Mouse (Mus musculus) bone marrow, adult 2 months (tissue): Measurements from ENCODE around the gene Ercc2. TPM values are rescaled to one million over a fixed set of nuclear protein-coding genes. Genes with fewer than 3 reads are reported as not detected.

ENCODE experiments used
- H3K27ac ChIP-seq: fragments of 200-500 bp; 2 replicates; pipeline ENCODE4 v1.5.1; 2012; ENCODE audit warnings: low read depth, mild to moderate bottlenecking, control low read depth, inconsistent platforms, low read length; ENCODE audit not compliant: control insufficient read depth, poor library complexity, insufficient read depth
- H3K4me1 ChIP-seq: fragments of 200-500 bp; 2 replicates; pipeline ENCODE4 v1.6.1; 2011; ENCODE audit warnings: low read length; ENCODE audit not compliant: control insufficient read depth, insufficient read depth
- H3K4me3 ChIP-seq: fragments of 200-500 bp; replicated peaks from 2 replicates; pipeline ENCODE3; 2011; ENCODE audit warnings: mild to moderate bottlenecking, low read depth, low read length, control low read depth; ENCODE audit not compliant: control insufficient read depth
- CTCF ChIP-seq: fragments of 200-500 bp; IDR thresholded peaks from 2 replicates; pipeline ENCODE4 v1.5.1; 2011; ENCODE audit warnings: low read length, control low read depth; ENCODE audit not compliant: control insufficient read depth, insufficient read depth
- POLR2A ChIP-seq: fragments of 200-500 bp; IDR thresholded peaks from 2 replicates; pipeline ENCODE4 v1.6.1; 2011; ENCODE audit warnings: low read depth, mild to moderate bottlenecking, control low read depth, low read length, borderline replicate concordance; ENCODE audit not compliant: control insufficient read depth
- WGBS: fragments of 180-500 bp; shearing (Covaris S2); methylation state at CpG from one replicate; pipeline ENCODE4 v1.1.7; 2018; 5-methylcytosine and 5-hydroxymethylcytosine counted together
- polyA plus RNA-seq: library from polyadenylated mRNA; stranded (reverse); fragments of >200 nt; gene quantifications from 2 replicates; pipeline ENCODE4 v1.2.4, GENCODE M21; 2011; ENCODE audit warnings: low replicate concordance; ENCODE audit not compliant: missing spikeins, insufficient read depth, insufficient read length

Ercc2 gene
- polyA plus RNA-seq = 17.9 and 31.9 TPM in 2 replicates

GRCm38 (mm10) chr7:19381377-19382165 lies at the start of gene Ercc2:
Ercc2 (plus strand) TSS chr7:19382010.
- peak within 1 kb of the TSS; percentile 96 for H3K4me3 ChIP-seq
- WGBS = 6% methylated on average over 42 of the region's 48 CpGs

GRCm38 (mm10) chr7:19332709-19333352 lies 49.0 kb upstream of the Ercc2 start:
- Histone ChIP-seq H3K4me1 (peaks cover 6% of the 10 kb centered on the region), H3K4me3 (peak overlapping the region; percentile 73), H3K27ac (peak overlapping the region; percentile 93)
- under 1% methylated on average over 52 of the region's 52 CpGs for WGBS
- TF ChIP-seq CTCF (no peak), POLR2A (peak; percentile 42; the same call in 1 of the 2 replicates)

More at GRCm38 (mm10) chr7:19381377-19382165, at the start of gene Ercc2:
- no peak for TF ChIP-seq CTCF
- TF ChIP-seq POLR2A = peak; percentile 52; the same call in 1 of the 2 replicates
- Histone ChIP-seq H3K4me1 (no peaks in the 10 kb centered on the region; the same call in 1 of the 2 replicates), H3K27ac (no peak within 1 kb of the TSS)

GRCm38 (mm10) chr7:19335583-19335982 lies 46.2 kb upstream of the Ercc2 start:
- H3K27ac ChIP-seq = no peak overlapping the region
- TF ChIP-seq POLR2A (no peak), CTCF (no peak)
- WGBS = 36% methylated on average over 3 of the region's 3 CpGs
- H3K4me1 ChIP-seq = peaks cover 7% of the 10 kb centered on the region
- no peak overlapping the region for H3K4me3 ChIP-seq

- peaks cover 6% of the 10 kb centered on the region for H3K4me1 ChIP-seq
- WGBS = 30% methylated on average over 10 of the region's 10 CpGs
- TF ChIP-seq POLR2A (no peak), CTCF (no peak)
These were observed 44.7 kb upstream of the Ercc2 start for GRCm38 (mm10) chr7:19337122-19337521.

GRCm38 (mm10) chr7:19338060-19338459 lies 43.8 kb upstream of the Ercc2 start:
- peaks cover 6% of the 10 kb centered on the region for H3K4me1 ChIP-seq
- WGBS = 37% methylated on average over 2 of the region's 2 CpGs
- H3K4me3 ChIP-seq = no peak overlapping the region
- no peak overlapping the region for H3K27ac ChIP-seq
- TF ChIP-seq CTCF (no peak), POLR2A (no peak)

More at GRCm38 (mm10) chr7:19337122-19337521, 44.7 kb upstream of the Ercc2 start:
- no peak overlapping the region for H3K4me3 ChIP-seq
- H3K27ac ChIP-seq = no peak overlapping the region

- 64% methylated on average over 7 of the region's 7 CpGs for WGBS
- Histone ChIP-seq H3K27ac (no peak overlapping the region), H3K4me3 (no peak overlapping the region), H3K4me1 (peaks cover 5% of the 10 kb centered on the region)
- no peak for TF ChIP-seq CTCF
- no peak for TF ChIP-seq POLR2A
These were observed 43.2 kb upstream of the Ercc2 start for GRCm38 (mm10) chr7:19338596-19338995.

- no peak overlapping the region for H3K27ac ChIP-seq
- H3K4me3 ChIP-seq = no peak overlapping the region
- peaks cover 4% of the 10 kb centered on the region; the same call in 1 of the 2 replicates for H3K4me1 ChIP-seq
- WGBS = 44% methylated on average over 10 of the region's 10 CpGs
- TF ChIP-seq CTCF = no peak
- no peak for TF ChIP-seq POLR2A
These were observed 40.6 kb upstream of the Ercc2 start for GRCm38 (mm10) chr7:19341250-19341649.
